Mouse (Mus musculus) regulatory T cell (primary cell): ENCODE data around the gene Olfr18.
"Not testable (repeated sequence)": the region's sequence is repeated elsewhere in the genome, so short reads cannot be mapped to it uniquely, and the experiment has no call there.

Experiments
- in situ Hi-C: fragments of 300-600 bp; cut with MboI, MseI; formaldehyde crosslinking; loops from one replicate; pipeline ENCODE4 v1.15.1; 2025; ENCODE audit warnings: high pct_unique_total_duplicates

The Olfr18 gene

DNA sequence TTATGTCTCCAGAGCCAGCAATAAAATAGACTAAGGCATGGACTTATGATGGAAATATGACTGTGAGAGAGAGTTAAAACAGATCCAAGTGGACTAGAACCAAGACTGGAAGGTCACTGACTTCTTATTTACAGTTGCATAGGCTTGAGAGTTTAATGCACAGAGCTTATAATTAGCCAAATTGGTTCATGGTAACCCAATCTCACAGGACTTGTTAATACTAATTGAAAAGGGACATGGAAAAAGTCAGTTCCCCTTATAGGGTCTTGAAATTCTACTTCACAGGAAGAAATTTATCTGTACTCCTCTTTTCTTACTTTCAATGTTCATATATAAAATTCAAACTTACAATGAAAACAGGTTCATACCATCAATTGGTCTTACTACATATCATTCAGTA is at the start of gene Olfr18:
TSS of gene Olfr18 (minus strand) at position 101 of the 400 bp plus-strand sequence.
- in situ Hi-C loops: no loop called here

DNA sequence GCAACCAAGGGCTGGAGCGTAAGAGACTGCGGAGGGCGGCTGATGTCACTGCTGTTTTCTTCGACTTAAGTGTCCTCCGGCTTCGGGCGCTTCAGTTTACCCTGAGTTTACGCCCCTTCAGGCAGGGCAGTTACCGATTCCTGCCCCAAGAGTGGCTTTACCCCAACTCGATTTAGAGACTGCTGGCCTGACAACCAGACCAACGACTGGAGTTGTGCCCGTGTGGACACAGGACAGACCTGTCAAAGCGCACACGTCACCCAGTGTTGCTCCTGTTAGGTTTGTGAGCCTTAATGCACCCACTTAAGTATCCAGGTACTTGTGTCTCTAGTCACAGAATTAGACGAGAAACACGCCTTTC is 49.4 kb upstream of the Olfr18 start:
- in situ Hi-C loops: loop anchor here (25.0 kb wide), 2 partner anchors 773 to 1923 kb away; partner anchors contain the start of gene Zfp317

DNA sequence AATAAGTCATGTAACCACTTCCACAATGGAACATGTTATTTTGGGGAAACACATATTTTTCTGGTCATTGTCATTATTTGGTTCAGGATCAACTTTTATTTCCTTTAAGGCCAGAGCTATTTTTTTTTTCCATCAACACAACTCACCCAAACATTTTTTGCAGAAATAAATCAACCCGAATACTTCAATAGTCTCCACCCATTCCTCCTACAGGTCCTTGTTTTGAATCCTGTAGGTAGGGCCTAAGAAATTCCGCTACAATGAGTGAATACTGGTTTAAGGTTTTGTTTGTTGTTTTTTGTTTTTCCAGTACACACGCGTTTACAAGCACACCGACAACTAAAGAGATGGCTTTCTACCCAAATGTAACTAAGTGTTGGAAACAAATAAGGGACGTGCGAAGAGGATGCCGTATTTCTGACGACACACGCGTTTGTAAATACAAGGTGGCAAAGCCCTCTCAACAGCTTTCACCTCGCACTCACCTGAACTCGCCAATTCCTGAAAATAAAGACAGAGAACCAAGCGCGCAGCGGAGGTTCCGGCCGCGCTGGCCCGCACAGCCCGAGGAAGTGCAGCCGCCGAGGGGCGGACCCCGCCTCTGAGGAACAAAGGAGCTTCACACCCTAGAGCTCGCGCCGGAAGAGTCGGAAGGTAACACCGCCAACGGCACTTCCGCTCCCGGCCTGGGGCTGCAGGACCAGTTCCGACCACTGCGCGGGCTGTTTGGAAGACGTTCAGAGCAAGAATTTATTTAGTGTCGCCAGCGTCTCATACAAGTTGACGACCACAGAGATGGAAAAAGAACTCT is 48.8 kb upstream of the Olfr18 start, which contains the start of gene Zfp560:
TSS of gene Zfp560 (minus strand) at position 646 of the 811 bp plus-strand sequence.
- in situ Hi-C loops: loop anchor here (25.0 kb wide), 2 partner anchors 772 to 1922 kb away; partner anchors contain the start of gene Zfp317

DNA sequence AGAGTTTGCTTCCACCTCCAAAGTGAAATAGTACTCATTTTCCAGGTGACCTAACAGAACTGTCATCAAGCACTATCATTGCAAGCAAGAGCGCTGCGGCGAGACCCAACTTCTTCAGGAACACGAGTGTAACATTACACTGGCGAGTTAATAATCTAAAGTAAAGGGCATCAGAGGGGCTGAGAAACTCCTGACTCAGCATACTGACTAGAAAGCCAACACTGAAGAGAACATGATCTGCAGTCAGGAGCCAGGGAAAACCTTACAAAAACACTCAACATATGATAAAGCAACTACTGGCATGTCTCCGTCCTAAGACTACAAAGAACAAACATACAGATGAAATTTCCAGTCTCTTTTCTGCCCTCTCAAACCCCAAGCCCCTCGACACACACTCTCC is 47.8 kb upstream of the Olfr18 start:
- in situ Hi-C loops: loop anchor here (25.0 kb wide), 2 partner anchors 771 to 1921 kb away; partner anchors contain the start of gene Zfp317

DNA sequence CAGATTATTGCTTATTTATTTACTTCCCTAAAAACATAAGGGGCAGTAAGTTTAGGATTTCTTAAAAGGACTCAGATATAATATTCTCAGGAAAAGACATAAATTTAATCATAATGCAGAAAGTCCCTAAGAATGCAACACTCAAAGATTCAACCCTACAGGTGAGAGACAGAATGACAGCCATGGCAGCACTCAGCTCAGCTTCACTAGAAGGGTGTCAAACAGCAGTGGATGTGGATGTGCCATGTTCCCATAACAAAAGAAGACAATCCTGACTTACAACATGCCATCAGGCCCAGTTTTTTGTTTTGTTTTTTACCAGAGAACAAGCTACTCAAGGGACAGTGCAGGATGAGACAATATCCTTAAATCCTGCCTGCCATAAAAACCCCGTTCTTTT is 38.8 kb upstream of the Olfr18 start:
- in situ Hi-C loops: loop anchor here (25.0 kb wide), 2 partner anchors 762 to 1912 kb away; partner anchors contain the start of gene Zfp317

DNA sequence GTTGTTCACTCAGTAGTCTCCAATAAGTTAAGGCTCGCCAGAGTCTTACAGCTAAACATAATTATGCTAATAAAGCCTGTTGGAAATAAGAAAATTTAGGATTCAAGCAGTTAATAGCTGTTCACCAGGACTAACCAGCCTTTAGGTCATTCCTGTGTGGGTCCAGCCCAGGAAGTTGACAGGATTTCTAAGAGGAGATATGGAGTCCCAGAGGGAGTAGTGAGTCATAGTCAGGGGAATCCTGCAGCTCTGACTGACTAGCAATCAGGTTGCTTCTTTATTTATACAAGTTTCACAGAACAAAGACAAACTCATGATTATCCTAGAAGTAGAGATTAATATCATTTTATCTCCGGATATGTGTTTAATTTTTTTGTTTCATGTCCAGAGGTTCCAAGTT is 31.4 kb upstream of the Olfr18 start:
- in situ Hi-C loops: no loop called here

DNA sequence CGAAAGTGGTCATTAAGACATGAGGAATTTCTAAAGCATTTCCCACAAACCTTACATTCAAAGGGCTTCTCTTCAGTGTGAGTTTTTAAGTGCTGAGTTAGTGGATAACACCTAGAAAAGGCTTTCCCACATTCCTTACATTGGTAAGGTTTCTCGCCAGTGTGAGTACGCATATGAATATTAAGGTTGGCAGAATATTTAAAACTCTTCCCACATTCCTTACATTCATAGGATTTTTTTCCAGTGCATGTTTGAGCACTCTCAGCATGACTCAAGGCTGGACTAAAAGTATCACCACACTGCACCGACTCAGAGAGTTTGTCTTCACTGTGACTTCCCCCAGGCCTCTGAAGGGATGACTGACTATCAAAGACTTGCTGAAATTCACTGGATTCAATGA is 12.6 kb upstream of the Olfr18 start:
- in situ Hi-C loops: no loop called here

DNA sequence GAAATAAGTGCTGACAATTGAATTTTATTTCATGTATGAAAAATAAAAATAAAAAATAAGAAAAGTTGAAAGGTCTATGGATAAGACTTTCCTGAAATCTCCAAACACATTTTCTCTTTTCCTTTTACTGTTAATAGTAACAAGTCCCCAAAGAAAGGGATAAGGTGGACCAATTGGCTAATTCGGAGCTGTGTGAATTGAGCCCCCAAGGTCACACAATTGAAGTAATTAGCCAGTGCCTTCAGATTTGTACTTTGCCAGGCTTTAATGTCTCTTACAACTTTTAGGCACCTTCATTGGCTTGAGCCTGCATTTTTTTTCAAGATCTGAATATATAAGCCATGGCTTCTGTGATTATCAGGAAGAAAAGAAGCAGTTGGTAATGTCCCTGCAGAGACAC is 37.7 kb downstream of the Olfr18 start, which contains the start of gene Olfr873:
TSS of gene Olfr873 (plus strand) at position 301 of the 400 bp plus-strand sequence.
- in situ Hi-C loops: no loop called here

DNA sequence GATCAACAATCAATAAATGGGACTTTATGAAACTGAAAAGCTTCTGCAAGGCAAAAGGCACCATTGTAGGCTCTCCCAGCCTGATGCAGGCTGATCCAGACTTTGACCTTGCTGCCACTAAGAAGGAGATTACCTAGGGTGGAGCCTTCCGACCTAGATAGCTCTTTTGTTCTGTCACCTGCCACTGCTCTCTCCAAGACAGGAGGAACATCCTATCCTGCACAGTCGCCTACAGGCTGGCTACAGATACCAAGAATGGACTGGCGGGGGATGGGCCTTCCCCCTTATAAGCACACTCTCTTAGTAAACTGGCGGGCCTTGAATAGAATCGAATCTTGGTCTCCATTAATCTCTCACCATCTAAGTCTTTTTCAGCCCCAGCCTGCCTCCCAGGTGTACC is 40.3 kb downstream of the Olfr18 start:
- in situ Hi-C loops: not testable (repeated sequence)

DNA sequence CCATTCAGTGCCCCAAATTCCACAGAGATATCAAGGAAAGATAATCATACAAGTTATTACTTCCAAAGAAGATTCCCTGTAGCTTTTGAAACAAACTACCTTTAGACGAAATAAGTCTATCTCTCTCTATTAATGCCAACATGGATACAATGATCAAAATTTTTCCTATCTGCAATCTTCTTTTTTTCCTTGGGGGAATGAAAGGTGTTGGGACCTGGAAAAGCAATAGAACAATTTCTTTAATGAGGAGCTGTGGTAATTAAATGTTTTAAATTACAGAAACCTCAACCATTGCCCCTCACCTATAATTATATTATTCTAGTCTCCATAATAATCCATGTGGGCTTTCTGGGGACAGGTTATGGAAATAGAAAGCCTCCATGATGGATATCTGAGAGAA is 53.8 kb downstream of the Olfr18 start, which contains the start of gene Olfr39:
TSS of gene Olfr39 (plus strand) at position 301 of the 400 bp plus-strand sequence.
- in situ Hi-C loops: no loop called here
